Mouse (Mus musculus) liver, adult 2 months (tissue): Measurements from ENCODE around the gene Dyrk1a. TPM values are rescaled to one million over a fixed set of nuclear protein-coding genes. Genes with fewer than 3 reads are reported as not detected.
A peak's percentile ranks its signal among the peaks of the same experiment; 100 is the strongest.

Experiments used
- DNase-seq: peaks from one replicate; pipeline ENCODE4 v3.0.0-alpha.2; 2011; ENCODE audit warnings: low read depth, low spot score; ENCODE audit errors: extremely low read depth
- H3K27ac ChIP-seq: fragments of 200-500 bp; replicated peaks from 2 replicates; pipeline ENCODE4 v1.5.1; 2012; ENCODE audit warnings: low read depth, mild to moderate bottlenecking, control low read depth, inconsistent platforms, low read length; ENCODE audit not compliant: insufficient read depth
- H3K27me3 ChIP-seq: fragments of 200-500 bp; 2 replicates; pipeline ENCODE4 v1.6.1; 2012; ENCODE audit warnings: mild to moderate bottlenecking, moderate library complexity, low read length, inconsistent platforms; ENCODE audit not compliant: control insufficient read depth, insufficient read depth
- H3K36me3 ChIP-seq: fragments of 200-500 bp; 2 replicates; pipeline ENCODE4 v1.6.1; 2012; ENCODE audit warnings: low read length, inconsistent platforms; ENCODE audit not compliant: control insufficient read depth, insufficient read depth
- H3K4me1 ChIP-seq: fragments of 200-500 bp; 2 replicates; pipeline ENCODE4 v1.6.1; 2011; ENCODE audit warnings: low read length; ENCODE audit not compliant: control insufficient read depth, insufficient read depth
- H3K4me3 ChIP-seq: fragments of 200-500 bp; 2 replicates; pipeline ENCODE4 v1.5.1; 2011; ENCODE audit warnings: low read depth, mild to moderate bottlenecking, control low read depth, low read length, moderate library complexity; ENCODE audit not compliant: insufficient read depth
- H3K79me2 ChIP-seq: fragments of 200-500 bp; 2 replicates; pipeline ENCODE4 v1.6.1; 2012; ENCODE audit warnings: inconsistent platforms, mild to moderate bottlenecking, low read length, moderate library complexity; ENCODE audit not compliant: control insufficient read depth, insufficient read depth
- H3K9ac ChIP-seq: fragments of 200-500 bp; 2 replicates; pipeline ENCODE4 v1.6.1; 2012; ENCODE audit warnings: low read depth, mild to moderate bottlenecking, control low read depth, inconsistent platforms, low read length
- CTCF ChIP-seq: fragments of 200-500 bp; IDR thresholded peaks from 2 replicates; pipeline ENCODE4 v1.5.1; 2011; ENCODE audit warnings: low read depth, low read length, control low read depth
- POLR2A ChIP-seq: fragments of 200-500 bp; IDR thresholded peaks from 2 replicates; pipeline ENCODE4 v1.6.1; 2011; ENCODE audit warnings: low read length, control low read depth; ENCODE audit not compliant: insufficient read depth; ENCODE audit errors: extremely low read depth
- WGBS: fragments of 180-500 bp; shearing (Covaris S2); methylation state at CpG from one replicate; pipeline ENCODE4 v1.1.7; 2018; 5-methylcytosine and 5-hydroxymethylcytosine counted together
- polyA plus RNA-seq: library from polyadenylated mRNA; depleted of rRNA; stranded (reverse); fragments of >200 nt; gene quantifications from 2 replicates; pipeline ENCODE4 v1.2.3, GENCODE M21; 2012
- total RNA-seq: library from RNA; depleted of rRNA; stranded (reverse); fragments of >200 nt; gene quantifications from 2 replicates; pipeline ENCODE4 v1.2.3, GENCODE M21; 2014

Dyrk1a gene
- total and polyA plus RNA-seq, 2 experiments = 12.2 to 13.6 TPM

DNA sequence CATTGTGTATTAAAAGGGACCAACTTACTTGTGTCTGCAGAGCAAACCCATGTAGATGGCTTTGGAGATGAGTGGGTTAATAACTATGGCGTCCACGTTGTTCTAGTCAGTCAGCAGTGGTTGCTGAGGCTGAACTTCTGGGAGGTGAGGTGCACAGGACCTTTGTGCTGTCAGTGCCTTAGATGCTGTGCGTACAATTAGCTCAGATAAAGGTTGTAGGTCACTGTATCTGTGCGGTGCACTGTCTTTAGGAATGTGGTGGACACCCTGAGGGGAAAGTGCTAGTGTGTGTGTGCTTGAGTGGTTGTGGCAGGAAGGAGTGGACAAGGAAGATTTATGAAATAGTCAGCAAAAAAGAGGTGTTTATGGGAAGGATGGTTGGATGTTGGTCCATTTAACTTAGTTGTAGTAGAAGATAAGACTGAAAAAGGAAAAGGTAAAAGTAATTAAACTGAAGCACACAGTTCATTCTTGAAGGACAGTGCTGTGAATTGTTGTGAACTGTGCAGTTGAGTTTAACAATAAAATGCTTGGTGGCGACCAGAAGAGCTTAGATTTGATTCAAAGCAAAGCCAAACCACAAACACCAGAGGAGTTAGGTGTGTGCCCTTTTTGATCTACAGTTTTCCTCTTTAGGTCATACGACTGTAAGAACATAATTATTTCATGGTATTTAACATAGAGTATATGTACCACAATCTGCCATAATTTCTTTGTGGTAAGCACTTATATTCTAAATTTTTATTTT is 30.3 kb downstream of the Dyrk1a start:
- TF ChIP-seq CTCF = no peak
- no peak for TF ChIP-seq POLR2A
- 36% methylated on average over 6 of the region's 6 CpGs for WGBS
- peaks cover 21% of the 10 kb centered on the region for H3K4me1 ChIP-seq

DNA sequence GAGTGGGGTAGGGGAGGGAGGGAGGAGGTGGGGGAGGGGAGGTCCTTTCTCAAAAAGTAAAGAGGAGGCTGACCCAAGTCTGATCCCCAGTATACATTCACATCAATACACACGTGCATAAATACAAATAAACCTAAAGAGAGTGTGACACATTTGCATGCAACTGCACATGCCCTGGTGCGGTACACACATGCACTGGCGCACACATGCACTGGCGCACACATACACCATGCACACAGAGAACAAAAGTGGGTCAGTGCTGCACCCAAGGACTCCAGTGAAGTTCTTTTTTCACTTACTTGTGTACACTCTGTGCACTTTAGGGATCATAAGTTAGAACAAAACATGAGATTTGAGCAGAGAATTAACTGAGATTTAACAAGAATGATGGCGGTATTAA is 31.3 kb downstream of the Dyrk1a start:
- no peaks in the 10 kb centered on the region for H3K36me3 ChIP-seq
- peaks cover 65% of the 10 kb centered on the region for H3K79me2 ChIP-seq
- no peak overlapping the region for H3K4me3 ChIP-seq
- no peaks in the 10 kb centered on the region for H3K27me3 ChIP-seq
- no peak for DNase-seq
- H3K9ac ChIP-seq = no peak overlapping the region
- 82% methylated on average over 5 of the region's 5 CpGs for WGBS
- 0 out of 2 replicates have a peak overlapping the region, but pooled peaks have one; percentile 19 for H3K27ac ChIP-seq
- H3K4me1 ChIP-seq = peaks cover 19% of the 10 kb centered on the region
- no peak for TF ChIP-seq CTCF
- no peak for TF ChIP-seq POLR2A

More for the DNA sequence above, 30.3 kb downstream of the Dyrk1a start:
- Histone ChIP-seq H3K4me3 (no peak overlapping the region), H3K9ac (no peak overlapping the region), H3K36me3 (no peaks in the 10 kb centered on the region), H3K27me3 (no peaks in the 10 kb centered on the region), H3K79me2 (peaks cover 68% of the 10 kb centered on the region), H3K27ac (no peak overlapping the region)
- no peak for DNase-seq

DNA sequence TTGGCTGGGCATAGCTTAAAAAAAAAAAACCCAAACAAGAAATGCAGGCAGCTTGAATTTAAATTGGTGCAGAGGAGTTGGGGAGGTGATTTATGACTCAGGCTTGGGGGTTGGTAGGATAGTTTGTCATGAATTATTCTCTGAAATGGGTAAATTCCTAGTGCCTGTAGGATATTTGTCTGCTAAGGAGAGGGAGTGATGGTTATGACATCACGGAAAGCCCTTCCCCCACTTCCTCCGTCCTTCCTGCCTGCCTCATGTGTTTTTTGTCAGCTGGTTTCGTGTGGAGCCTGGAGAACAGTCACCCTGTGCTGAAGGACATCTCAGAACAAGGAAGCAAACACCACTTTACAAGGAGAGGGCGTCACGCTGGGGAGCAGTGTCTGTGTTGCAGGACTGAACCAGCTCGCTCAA is 31.7 kb downstream of the Dyrk1a start:
- Histone ChIP-seq H3K4me1 (peaks cover 21% of the 10 kb centered on the region), H3K9ac (no peak overlapping the region), H3K27me3 (no peaks in the 10 kb centered on the region), H3K27ac (no peak overlapping the region), H3K4me3 (no peak overlapping the region), H3K36me3 (no peaks in the 10 kb centered on the region), H3K79me2 (peaks cover 66% of the 10 kb centered on the region)
- TF ChIP-seq CTCF (no peak), POLR2A (no peak)
- 64% methylated on average over 6 of the region's 6 CpGs for WGBS
- DNase-seq = peak; percentile 48

DNA sequence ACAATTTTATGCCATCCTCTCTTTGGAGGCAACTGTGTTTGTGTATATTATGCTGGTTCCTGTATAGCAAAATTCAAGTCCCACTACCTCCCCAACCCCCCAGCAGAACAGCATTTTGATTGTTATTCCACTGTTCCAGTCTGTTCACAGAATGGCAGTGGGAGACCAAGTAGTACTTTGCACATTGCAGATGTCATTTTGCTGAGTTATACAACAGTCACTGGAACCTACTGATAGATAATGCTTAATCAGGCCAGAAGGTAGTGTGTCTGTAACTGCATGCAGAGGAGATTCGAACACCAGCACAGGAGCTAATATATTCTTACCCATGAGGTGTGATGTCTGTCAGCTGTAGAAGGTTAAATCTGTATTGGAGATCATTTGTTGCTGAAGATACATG is 32.4 kb downstream of the Dyrk1a start:
- no peak overlapping the region for H3K4me3 ChIP-seq
- WGBS = 64% methylated on average over 1 of the region's 1 CpGs
- TF ChIP-seq POLR2A = no peak
- TF ChIP-seq CTCF = no peak
- DNase-seq = no peak
- no peaks in the 10 kb centered on the region for H3K27me3 ChIP-seq
- H3K4me1 ChIP-seq = peaks cover 19% of the 10 kb centered on the region
- H3K36me3 ChIP-seq = no peaks in the 10 kb centered on the region
- H3K27ac ChIP-seq = no peak overlapping the region
- H3K79me2 ChIP-seq = peaks cover 64% of the 10 kb centered on the region
- H3K9ac ChIP-seq = no peak overlapping the region

DNA sequence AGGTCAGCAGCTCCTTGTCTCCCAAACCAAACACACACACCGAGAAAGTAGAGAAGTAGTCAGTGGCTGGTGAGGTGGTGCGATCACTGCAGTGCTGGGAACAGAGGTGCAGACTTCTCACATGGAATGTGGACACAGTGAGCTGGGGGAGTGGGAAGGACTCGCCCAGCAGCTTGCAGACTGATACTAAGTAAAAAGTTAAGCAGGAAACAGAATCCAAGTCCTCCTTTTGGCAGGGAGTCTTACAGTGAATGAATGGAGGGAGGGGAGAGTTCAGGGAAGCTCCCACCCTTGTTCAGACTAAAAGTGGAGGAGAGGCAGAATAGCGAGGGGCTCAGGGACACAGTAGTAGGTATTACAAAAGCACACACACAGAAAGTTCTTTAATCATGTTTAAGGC is 32.9 kb downstream of the Dyrk1a start:
- H3K4me1 ChIP-seq = peaks cover 21% of the 10 kb centered on the region
- H3K27ac ChIP-seq = no peak overlapping the region

DNA sequence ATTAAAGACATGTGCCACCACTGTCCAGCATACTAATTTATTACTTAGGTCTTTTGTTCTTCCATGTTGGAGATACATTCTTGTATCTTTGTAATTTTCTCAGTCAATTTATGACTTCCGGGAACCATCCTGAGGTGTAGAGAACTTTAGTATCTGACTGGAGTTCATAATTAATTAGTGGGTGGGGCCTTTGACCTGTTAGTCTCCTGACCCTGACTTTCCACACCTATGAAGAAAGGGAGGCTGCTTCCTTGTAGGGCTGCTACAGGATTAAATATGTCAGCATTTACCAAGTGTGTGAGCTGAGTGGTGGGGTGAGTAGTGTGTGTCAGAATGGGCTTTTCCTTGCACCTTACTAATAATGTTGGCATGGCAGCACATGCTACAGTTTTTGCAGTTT is 36.4 kb downstream of the Dyrk1a start:
- no peaks in the 10 kb centered on the region for H3K36me3 ChIP-seq
- no peak overlapping the region for H3K9ac ChIP-seq
- 74% methylated on average over 1 of the region's 1 CpGs for WGBS
- no peak for TF ChIP-seq POLR2A
- TF ChIP-seq CTCF = no peak
- H3K4me3 ChIP-seq = no peak overlapping the region
- DNase-seq = no peak
- peaks cover 46% of the 10 kb centered on the region for H3K79me2 ChIP-seq
- no peak overlapping the region for H3K27ac ChIP-seq
- peaks cover 13% of the 10 kb centered on the region for H3K4me1 ChIP-seq
- H3K27me3 ChIP-seq = no peaks in the 10 kb centered on the region

More for the DNA sequence above, 32.9 kb downstream of the Dyrk1a start:
- Histone ChIP-seq H3K27me3 (no peaks in the 10 kb centered on the region), H3K36me3 (no peaks in the 10 kb centered on the region), H3K9ac (no peak overlapping the region), H3K4me3 (no peak overlapping the region), H3K79me2 (peaks cover 60% of the 10 kb centered on the region)
- 65% methylated on average over 4 of the region's 4 CpGs for WGBS
- TF ChIP-seq POLR2A = no peak
- TF ChIP-seq CTCF = no peak
- DNase-seq = no peak
